Mouse (Mus musculus) liver, embryonic 14.5 days (tissue): Measurements from ENCODE around the gene Cmtm2b.

Source experiments
- CTCF ChIP-seq: IDR thresholded peaks from 2 replicates; pipeline ENCODE4 v1.5.1; 2016; ENCODE audit warnings: antibody characterized with exemption, low read depth, control low read depth
- EP300 ChIP-seq: IDR thresholded peaks from 2 replicates; pipeline ENCODE4 v1.6.1; 2016; ENCODE audit warnings: antibody characterized with exemption, low read depth

DNA sequence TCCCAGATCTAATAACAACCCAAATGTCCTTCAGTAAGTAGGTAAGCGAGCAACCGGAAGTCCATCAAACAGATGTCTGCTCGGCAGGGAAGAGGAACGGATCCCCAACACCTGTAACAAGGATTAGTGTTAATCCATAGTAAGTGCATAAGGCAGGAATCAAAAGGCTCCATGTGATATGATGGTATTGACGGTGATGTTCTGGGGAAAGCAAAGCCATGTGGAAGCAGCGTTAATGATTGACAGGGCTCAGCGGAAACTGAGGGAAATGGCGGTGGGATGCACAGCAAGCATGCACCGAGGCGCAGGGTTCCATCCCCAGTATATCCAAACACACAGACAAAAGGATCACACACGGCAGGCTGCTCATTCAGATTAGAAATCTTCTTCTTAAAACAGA, 52.2 kb downstream of the Cmtm2b start:
- TF ChIP-seq CTCF: no peak
- TF ChIP-seq EP300: no peak
